Mouse (Mus musculus): ENCODE results near the gene Rbpms2.
A peak's percentile ranks its signal among the peaks of the same experiment; 100 is the strongest.

Rbpms2 gene

DNA sequence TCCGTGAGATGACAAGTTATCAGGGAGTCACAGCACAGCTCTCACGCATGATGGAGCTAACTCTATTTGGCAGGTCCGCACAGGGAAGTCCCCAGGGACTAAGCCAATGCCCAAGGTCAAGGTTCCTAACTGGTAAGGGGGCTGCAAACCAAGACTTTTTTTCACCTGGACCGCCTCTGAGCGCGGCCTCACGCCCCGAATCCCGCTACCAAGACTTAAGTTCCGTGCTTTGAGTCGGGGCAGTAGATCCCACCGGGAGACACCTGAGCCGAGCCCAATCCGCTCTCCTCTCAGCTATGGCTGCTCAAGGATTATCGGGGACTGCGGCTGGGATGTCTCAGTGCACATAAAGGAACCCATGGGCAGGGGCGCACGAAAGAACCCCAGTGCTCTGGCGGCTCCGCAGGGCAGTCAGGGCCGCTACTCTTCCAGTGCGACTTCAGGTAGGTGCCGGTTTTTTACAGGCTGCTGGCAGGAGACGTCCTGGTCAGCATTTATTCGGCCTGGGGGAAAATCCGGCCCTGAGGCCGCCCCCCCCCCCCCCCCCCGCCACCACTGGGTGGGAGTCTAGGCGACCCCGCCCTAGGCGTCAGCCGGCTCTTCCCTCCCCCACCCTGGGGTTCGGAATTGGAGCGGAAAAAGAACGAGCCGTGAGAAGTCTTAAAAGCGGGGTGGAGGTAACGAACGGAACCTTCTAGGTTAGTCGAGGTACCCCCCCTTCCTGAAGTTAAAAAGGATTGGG is at the start of gene Rbpms2:
Rbpms2 (plus strand) TSS at position 624 of the 742 bp plus-strand sequence.
- DNase-seq (ENCODE audit: low read depth, low spot score), result no peak

DNA sequence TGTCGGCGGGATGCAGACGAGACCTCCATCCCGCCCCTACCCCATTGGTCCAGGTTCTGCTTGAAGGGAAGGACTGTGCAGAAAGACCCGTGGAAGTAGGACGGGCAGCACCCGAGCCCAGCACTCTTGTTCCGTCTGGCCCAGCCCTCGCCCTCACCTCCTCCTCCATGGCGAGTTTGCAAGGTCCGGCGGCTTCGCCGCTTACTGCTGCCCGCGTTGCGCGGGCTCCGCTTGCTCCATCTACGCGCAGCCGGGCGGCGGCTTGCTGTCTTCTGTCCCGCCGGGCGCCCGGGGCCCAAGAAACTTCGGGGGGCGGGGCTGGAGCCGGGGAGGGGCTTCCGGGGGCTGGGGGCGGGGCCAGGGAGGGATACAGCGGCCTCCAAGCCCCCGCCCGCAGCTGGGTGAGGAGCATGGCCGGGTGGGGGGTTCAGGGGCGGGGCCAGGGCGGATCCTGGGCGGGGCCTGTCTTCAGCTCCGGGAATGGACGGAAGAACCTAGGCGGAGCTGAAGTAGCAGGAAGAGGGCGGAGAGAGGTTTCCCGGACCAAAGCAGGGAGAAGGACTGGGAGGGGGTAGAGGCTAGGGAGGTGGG is 49.6 kb upstream of the Rbpms2 start, which contains the start of gene Plekho2:
Plekho2 (minus strand) TSS at position 260 of the 591 bp plus-strand sequence.
- DNase-seq (ENCODE audit: low read depth, low spot score), result peak; percentile 97

DNA sequence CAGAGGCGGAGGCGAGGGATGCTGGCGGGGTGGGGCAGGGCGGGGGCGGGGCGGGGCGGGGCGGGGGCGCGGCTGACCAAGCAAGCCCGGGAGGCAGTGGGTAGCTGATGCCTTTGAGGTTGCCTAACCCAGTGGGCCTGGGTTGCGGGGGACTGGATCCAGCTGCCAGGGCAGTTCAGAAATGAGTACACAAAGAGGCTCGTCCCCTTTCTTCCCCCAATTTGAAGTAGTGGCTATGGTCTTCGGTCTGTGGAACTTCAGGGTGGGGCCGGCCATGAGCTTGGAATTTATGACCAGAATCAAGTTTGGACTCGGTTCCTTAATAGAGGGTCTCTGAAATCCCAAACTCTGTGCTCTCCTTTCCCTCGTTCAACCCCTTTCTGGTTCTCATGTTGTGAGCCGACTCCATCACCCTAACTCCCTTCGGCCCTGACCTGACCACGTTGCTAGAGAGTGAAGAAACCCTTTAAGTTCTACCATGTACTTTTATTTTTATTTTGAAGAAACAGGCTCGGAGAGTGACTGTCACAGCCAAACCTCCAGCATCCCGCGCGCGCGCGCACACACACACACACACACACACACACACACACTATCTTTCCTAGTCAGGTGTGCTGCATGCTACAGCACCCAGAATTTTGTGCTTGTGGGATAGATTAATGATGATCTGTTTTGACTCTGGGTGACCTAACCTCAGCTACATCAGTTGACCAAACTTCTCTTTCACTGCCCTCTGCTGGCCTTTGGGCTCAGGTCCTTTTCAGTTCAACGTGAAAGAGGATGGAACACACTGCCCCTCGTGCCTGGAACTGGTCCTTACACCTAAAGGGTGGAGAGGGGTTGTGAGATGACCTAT is 48.8 kb upstream of the Rbpms2 start:
- peak; percentile 89 for DNase-seq (ENCODE audit: low read depth, low spot score)

DNA sequence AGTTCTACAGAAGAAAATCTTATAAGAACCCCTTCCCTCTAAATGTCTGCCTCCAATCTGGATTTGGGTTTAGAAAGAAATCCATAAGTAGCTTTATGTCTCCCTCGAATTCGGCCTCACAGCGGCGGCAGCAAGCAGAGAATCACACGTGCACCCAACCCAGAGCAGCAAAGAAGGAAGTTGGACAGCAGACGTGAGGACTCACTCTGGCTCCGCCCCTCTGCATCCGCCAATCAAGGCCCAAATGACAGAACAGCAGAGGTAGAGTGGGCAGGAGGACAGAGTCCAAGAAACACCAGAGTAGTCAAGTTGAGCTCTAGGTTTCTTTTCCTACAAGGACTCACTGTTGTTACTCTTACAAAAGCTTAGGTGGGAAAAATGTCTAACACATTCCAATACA is 46.4 kb upstream of the Rbpms2 start:
- no peak for DNase-seq (ENCODE audit: low read depth, low spot score)

DNA sequence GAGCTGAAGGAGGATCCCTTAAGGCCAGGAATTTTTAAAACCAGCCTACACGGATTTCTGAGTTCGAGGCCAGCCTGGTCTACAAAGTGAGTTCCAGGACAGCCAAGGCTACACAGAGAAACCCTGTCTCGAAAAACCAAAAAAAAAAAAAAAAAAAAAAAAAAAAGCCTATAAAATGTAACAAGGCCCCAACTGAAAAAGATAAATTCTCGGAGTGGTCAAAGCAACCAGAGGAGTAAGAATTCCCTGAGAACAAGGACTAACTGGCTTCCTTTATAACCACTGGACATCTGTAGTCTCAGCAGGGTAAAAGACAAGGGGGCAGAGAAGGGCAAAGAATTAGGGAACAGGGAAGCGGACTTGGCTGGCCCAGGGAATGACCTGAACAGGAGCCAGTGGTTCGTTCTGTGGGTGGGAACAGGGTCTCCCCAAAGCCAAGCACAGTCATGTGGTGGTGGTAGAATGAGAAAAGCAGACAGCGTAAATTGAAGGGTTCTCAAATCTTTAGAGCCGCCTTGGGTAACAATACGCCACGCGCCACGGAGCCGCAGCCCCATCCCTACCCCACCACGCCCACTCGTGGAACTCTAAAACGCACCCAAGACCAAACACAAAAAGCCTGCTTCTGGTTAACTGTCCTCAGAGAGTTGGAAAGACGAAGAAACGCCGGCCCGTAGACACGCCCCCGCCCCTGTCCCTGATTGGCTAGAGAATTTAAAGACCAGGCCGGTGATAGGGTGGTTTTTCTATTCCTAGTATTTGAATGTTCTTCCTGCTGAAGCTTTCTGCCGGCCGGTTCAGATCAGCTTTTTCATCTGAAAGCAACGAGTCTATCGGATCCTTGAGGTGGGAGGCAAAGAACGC is 42.8 kb upstream of the Rbpms2 start, which contains the start of gene Pif1:
Pif1 (plus strand) TSS at position 755 of the 864 bp plus-strand sequence.
- peak; percentile 89 for DNase-seq (ENCODE audit: low read depth, low spot score)

DNA sequence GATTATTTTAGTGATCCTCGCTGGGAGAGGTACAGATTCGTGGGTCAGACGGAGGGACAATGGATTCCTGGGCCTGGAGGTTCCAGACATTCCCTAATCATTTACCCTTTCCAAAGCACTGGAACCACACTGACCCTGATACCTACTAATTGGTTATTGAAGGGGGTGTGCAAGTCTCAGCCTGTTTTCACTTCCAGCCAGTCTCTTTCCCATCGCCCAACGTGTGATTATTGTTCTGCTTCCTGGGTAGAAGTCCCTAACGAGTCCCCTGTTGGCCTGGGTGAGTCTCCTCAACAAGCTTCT is 42.2 kb upstream of the Rbpms2 start:
- no peak for DNase-seq (ENCODE audit: low read depth, low spot score)

DNA sequence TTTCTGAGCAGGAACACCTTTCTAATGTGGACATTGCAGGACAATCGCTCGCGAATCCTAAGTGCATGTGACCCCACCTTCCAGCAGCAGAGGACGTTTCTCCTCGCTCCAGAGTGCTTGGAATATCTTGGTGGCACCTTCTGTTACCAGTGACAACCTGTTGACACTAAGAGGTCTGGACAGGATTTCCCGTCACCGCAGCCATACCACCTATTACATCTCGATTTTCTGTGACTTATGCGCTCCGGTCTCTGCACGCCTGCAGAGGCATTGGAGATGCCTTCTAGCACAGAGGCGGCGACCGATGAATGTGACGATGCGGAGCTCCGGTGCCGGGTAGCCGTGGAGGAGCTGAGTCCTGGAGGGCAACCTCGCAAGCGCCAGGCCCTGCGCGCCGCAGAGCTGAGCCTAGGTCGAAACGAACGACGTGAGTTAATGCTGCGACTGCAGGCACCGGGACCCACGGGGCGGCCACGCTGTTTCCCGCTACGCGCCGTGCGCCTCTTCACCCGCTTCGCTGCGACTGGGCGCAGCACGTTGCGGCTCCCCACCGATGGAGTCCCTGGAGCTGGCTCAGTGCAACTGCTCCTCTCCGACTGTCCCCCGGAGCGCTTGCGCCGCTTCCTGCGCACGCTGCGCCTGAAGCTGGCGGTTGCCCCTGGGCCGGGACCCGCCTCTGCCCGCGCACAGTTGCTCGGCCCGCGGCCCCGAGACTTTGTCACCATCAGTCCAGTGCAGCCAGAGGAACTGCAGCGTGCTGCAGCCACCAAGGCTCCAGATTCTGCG is 41.7 kb upstream of the Rbpms2 start:
- DNase-seq (ENCODE audit: low read depth, low spot score), result peak; percentile 40

DNA sequence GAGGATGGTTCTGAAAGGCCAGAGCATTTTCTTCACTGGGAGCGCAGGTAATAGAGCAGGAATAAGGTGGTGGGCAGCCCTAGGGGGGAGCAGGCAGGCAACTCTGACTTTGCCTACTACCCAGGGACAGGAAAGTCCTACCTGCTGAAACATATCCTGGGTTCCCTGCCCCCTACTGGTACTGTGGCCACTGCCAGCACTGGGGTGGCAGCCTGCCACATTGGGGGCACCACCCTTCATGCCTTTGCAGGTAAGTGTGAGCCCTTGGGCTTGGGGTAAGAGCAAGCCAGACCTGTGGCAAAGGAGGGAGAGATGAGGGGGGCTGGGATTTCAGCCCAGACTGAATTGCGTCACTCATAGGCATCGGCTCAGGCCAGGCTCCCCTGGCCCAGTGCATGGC is 40.4 kb upstream of the Rbpms2 start:
- DNase-seq (ENCODE audit: low read depth, low spot score), result no peak

DNA sequence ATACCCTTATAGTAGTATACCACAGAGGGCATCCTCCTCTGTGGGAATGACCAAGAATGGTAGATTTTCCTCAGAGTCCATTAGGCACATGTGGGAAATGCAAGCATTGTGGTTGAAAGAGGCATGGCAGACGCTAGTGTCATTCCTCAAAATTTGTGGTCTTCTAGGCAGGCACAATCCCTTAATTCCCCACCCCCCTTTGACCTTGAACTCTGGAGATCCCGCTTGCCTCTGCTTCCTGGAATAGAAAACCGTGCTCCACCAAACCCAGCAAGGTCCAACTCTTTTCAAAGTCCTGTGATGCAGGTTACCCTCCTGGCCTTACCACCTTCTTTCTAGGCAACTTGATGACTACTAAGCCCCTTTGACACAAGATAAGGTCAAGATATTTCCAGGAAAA is 36.7 kb upstream of the Rbpms2 start:
- DNase-seq (ENCODE audit: low read depth, low spot score), result no peak

DNA sequence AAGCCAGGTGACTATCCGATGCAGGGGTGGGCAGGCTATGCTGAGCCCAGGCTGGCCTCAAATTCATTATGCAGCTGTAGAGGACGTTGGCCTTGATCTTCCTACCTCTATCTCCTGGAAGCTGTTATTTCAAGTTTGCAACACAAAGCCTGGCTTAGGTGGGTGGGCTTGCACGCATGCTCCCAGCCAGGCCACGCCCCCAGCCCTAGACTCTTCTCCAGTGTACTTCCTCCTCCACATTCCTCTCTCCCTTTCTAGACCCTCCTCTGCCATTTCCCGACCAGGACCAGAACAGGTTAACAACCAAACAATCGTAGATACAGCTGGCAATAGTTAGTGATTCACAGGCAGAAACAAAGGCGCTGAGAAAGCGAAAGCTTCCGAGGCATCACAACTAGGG is 35.9 kb upstream of the Rbpms2 start:
- no peak for DNase-seq (ENCODE audit: low read depth, low spot score)

DNA sequence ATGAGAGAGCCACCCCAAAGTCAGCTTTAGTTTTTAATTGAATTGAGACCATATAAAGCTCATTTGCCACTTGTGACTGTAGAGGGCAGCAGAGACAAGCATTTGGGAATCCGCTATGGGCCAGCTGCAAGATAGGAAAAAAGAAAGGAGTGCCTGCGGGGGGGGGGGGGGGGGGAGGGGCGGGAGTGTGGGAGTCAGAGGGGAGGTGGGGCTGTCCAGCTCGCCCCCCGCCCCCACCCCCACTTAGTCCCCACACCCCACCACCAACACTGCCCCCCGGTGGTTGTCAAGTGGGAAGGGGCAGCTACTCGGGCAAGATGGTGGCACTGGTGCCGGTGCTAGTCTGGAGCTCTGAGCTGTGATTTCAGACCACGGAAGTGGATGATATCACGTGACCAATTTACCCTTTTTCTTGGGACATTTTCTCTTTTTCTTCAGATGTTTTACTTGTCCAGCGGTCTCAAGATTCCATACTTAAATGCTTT is 30.6 kb upstream of the Rbpms2 start:
- peak; percentile 55 for DNase-seq (ENCODE audit: low read depth, low spot score)

DNA sequence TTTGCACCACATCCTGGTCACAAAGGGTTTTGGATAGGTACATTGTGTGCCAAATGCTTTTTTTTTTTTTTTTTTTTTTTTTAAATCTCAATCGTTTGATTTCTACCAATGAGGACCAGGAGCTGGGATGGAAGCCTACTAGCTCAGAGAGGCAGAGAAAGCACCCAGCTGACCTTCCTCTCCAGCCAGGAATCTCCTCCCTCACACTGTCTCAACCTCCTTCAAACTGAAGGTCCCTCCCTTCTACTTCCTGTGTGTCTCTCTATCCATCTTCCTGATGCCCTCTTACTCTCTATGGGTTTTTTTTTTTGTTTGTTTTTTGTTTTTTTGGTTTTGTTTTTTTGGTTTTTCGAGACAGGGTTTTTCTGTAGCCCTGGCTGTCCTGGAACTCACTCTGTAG is 28.5 kb upstream of the Rbpms2 start:
- no peak for DNase-seq (ENCODE audit: low read depth, low spot score)

DNA sequence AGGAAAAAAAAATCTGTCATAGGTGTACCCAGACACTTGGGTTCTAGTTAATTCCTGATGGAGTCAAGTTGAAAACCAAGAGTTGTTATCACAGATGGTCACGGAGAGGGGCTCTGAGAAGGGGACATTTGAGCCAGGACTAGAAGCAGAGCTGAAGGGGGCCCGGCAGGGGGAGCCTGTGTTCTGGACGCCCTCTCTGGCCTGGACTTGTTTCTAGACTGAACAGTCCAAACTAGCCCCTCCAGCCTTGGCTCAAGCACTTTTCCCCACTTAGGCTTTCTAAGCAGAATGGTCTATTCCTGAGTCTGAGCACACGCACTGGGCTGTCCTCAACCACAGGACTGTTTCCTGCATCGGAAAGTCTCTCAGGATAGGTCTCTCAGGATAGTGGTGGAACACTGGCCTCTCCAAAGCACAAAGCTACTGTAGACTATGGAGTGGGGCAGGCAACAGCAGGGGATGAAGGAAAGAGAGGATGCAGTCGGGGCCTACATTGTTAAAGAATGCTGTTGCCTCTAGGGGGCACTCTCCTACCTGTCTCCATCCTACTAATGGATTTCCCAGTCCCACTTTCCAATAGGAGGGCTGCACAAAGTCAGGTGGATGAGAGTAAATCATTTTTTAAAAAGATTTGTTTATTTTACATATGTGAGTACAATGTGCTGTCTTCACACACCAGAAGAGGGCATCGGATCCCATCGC is 25.9 kb upstream of the Rbpms2 start:
- DNase-seq (ENCODE audit: low read depth, low spot score), result peak; percentile 36

DNA sequence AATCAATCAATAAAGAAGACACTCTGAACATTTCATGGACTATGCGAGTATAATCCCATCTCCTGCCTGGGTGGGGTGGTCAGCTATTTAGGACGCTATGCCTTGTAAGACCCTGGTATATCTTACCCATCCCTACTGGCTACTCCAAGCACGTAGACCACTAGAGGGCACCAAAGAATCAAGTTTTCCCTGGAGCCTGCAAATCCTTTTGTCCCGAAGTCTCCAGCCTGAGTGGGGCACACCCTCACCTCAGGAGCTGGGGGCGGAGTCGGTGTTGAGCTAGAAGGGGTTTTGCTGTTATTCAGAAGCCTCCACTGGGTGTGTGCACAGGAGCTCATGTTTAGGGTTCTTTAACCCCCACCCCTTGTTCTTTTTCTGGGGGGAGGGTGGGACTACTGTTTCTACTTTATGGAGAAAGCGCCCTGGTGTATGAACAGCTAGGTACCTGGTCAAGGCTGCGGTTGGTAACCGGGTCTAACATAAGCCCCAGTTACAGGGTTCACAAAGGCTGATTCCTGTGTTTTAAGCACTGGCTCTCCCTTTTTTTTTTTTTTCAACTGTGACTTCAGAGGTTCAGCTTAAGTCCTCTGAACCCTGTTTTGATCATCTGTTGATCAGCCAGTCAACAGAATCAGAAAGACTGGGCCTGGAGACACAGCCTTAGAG is 23.8 kb upstream of the Rbpms2 start:
- DNase-seq (ENCODE audit: low read depth, low spot score), result peak; percentile 97

DNA sequence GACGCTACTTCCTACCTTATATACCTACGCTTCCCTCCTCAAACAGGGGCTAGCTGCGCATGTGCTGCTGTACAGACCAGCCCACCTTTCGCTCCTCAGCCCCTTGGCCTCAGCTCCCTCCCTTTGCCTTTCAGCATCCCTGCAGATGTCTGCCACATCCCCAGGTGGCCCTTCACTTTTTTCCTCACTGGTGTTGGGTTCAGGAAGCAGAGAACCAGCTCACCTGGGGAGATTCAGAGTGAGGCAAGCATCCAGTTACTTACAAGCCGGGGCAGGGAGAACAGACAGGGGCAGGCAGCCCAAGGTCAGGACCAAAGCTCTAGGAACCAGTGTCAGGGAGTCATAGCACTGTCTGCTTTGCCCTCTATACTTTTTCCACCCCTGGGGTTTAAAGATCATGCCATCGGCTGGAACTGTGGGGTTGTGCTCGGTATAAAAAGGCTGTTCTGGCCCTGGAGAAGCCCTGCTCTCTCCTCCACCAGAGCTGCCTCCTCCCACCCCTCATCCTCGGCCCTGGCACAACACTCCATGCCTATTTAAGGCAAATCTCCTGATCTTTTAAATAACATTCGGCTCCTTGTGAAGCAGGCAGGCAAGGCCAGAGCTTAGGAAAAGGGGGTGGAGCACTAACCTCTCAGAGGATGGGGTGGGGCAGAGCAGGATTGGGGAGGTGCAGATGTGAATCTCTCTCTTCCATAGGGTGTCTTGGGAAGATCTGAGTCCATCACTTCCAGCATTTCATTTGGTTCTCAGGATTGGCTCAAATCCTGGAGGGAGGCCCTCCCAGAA is 22.9 kb upstream of the Rbpms2 start:
- DNase-seq (ENCODE audit: low read depth, low spot score), result no peak

DNA sequence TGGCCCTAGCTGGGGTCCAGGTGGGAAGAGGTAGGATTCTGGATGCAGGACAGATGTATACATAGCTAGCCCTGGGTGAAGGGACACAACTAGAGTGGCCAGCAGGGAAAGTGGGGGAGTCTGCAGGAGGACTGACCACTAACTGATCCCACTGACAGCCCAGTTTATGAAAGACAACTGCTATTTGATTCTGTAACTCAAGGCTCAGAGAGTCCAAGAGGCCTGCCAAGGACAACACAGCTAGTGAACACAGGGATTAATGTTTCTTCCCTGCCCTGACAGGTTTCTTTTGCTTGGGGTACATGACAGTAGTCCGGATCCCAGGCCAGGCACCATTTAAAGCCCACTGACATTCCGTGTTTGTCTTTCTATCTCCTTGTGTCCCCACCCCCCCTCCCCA is 22.3 kb upstream of the Rbpms2 start:
- no peak for DNase-seq (ENCODE audit: low read depth, low spot score)

DNA sequence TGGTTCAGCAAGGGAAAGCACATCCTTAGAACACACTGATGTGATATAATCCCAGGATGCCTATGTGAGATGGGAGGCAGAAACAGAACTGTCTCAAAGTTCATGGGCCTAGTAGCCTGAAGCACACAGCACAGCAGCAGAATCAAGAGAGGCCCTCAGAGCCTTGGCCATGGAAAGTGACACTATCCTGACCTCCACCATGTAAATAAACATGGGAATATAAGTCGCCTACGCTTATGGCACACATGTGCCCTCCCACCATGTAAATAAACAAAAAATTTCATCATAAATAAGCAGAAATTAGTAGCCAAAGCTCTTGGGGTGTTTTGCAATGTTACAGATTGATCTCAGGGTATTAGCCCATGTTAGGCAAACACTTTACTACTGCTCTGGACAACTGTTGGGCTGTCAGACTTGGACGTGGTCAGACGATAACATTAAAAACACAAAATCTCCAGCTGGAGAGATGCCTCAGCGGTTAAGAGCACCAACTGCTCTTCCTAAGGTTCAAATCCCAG is 17.4 kb upstream of the Rbpms2 start:
- no peak for DNase-seq (ENCODE audit: low read depth, low spot score)

DNA sequence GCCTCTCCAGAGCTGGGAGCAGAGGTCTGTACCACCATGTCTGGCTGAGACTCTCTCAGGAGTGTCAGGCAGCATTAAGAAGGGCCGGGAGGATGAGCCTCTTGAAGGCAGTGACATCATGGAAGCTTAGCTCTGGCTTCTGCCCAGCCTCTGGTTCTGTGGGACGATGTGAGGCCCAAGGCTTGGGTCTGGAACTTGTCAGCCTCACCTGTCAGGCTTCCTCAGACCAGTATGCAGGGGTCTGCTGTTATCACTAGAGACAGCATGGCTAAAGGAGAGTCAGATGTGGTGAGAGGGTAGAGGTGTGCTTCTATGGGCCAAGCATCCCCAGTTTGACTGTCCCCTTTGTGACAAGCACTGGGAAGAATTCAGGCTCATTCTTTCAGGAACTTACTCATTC is 16.4 kb upstream of the Rbpms2 start:
- DNase-seq (ENCODE audit: low read depth, low spot score), result no peak
